Mouse (Mus musculus): ENCODE results near the gene Ipo13.

The Ipo13 gene

DNA sequence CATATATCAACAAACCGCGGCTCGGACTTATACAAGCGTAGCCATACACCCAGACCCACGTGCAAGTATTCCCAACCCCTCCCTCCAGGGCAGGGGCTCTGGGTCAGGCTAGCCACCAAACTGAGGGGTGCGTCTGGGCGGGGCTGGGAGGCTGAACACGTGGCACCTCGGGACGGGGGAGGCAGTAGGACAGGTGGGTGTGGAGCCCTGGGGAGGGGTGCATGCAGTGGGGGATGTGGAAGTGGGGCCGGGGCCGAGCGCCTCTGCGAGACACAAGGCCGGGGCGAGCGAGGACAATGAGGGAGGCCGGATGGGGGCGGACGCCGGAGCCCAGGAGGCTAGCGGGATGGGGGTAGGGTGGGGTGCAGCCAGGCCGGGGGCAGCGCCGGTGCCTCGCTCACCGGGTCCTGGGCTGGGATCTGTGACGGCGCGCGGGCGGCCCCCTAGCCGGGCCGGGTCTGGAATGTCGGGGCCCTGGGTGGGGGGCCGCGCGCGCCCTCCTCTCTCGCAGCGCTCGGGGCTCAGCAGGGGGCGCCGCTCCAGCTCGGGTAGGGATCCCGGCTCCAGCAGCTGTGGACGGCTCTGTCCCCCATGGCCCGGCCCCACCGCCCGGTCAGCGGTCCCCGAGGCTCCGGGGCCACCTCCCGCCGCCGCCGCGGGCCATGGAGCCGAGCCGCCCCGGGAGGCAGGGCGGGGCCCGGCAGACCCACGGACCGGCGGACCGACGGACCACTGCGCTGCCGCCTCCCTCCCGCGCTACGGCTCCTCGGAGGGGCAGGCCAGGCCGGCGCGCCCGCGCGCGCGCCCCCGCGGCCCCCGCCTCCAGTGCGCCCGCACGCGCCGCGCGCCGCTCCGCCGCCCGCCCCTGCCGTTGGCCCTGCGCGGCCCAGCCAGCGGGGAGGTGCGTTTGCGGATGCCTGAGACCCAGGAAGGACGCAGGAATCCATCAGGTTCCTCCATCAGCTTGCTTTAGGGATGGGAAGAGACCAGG lies 31.8 kb downstream of the Ipo13 start, which contains the start of gene B4galt2:
B4galt2 (minus strand) TSS at position 787 of the 991 bp plus-strand sequence.
- WGBS = 2% methylated on average over 74 of the region's 103 CpGs

DNA sequence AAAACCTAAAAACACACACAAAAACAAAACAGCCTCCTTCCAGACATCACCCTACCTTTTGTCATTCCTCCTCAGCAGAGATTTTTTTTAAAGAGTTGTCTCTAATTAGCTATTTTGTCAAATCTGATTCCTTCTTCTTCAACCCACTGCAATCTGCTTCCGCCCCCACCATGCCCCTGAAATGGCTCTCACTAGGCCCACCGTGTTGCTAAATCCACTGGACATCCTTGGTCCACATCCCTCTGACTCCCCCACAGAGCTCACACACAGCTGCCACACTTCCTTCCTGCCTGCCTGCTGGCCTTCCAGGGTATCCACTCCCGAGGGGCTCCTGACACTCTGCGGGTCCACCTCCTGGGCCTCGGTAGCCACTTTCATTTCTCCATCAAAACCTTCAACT lies 36.1 kb downstream of the Ipo13 start:
- 58% methylated on average over 5 of the region's 5 CpGs for WGBS

DNA sequence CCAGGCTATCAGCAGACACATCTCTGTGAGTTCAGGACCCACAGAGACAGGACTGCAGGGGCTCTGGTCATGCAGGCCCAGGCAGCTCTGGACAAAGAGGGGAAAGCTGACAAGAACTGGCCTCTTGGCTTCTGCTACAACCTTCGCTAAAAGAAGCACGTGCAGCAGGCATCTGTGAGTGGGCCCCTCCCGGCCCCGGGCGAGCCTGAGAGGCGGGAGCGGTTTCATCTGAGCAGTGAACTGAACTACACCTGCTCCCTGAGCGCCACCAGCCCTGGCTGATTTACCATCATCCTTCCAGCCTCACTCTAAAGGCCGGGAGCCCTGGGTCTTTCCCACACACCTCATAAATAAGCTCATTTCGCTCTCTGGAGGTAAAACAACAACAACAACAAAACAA lies 36.5 kb downstream of the Ipo13 start:
- WGBS = 61% methylated on average over 10 of the region's 10 CpGs

DNA sequence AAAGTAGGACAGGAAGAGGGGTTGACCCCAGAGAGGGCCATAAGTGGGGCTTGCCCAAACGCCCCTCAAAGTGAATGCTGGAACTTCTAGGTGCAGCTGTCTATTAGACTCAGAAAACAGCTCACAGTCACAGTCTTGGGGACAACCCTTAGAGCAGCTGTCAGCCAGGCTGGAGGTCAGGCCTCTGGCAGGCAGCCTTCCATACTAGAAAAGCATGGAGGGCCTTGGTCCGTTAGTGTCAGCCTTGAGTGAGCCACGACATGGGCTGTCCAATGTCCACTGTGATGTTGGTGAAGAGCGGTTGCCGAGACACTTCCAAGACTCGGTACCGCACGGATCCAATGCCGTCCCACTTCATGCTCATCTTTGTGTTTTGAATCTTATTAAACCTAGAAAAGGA lies 41.2 kb downstream of the Ipo13 start:
- WGBS = 89% methylated on average over 9 of the region's 9 CpGs

DNA sequence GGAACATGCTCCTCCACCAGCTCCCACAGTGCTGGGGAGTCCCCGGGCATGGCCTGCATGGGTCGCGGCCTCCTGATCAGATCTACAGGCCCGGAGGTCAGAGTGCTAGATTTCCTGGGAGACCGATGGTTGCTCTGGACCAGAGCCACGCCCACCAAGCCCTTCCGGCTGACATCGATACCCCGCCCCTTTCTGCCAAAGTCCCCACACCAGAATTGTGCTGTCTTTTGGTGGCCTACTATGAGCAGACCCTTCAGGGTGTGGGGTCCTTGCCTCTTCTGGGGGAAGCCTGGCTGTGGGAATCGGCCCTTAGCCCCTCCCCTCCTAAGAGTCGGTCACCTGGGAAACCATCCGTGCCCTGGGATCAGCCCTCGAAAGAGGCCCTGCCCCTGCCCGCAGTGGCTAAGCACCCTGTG lies 42.3 kb downstream of the Ipo13 start, which contains the start of gene Ccdc24:
Ccdc24 (minus strand) TSS at position 87 of the 416 bp plus-strand sequence.
- 21% methylated on average over 14 of the region's 14 CpGs for WGBS

DNA sequence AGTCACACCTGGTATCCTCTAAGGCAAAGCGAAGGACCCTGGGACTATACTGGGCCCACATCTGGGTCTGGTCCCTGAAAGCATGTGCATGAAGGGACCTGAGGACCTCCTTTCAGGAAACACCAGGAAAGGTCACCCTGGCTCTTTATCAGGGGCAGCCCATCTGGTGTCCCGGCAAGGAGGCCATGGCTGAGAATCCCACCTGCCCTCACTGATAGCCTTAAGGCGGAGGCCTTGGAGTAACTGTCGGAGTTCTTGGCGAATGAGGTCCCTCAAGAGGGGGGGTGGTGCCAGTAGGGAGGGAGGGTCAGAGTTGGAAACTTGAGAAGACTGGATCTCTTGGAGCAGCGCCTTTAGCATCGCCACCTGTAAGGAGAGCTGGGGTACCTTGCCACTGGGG lies 43.0 kb downstream of the Ipo13 start:
- 78% methylated on average over 7 of the region's 7 CpGs for WGBS

DNA sequence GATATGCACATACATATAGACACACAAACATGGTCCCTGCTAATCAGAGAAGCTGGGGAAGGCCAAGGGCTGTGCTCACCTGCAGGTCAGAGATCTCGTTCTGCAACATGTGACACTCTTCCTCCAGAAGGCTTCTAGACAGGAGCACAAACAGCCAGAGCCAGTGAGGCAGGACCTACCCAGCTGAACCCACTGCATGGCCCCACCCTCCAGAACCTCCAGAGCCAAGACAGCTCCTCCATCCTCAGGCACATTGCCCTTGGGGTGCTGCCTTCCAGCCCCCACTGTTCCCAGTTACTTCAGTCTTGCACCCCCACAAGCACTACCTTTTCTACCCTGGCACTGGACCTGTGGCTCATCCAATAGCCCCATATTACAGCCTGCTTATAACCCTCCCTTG lies 44.4 kb downstream of the Ipo13 start:
- 65% methylated on average over 1 of the region's 1 CpGs for WGBS

DNA sequence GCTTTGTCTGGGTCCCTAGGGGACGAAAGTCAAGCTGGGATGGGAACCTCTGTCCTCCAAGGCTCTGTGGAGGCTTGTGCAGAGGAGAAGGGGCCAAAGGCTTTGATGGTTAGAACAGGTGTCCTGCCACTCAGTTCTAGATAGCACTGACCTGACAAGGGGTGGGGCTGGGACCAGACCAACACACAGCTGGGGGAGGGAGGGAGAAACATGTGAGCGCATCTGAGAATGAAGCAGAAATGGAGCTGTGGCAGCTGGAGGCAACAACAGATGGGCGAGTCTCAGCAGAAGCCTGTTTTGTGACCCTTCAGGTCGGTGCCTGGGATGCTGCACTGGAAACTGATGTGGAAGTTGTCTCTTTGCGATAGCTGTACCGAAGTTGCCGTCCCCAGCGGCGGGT lies 45.5 kb downstream of the Ipo13 start:
- 66% methylated on average over 9 of the region's 9 CpGs for WGBS

DNA sequence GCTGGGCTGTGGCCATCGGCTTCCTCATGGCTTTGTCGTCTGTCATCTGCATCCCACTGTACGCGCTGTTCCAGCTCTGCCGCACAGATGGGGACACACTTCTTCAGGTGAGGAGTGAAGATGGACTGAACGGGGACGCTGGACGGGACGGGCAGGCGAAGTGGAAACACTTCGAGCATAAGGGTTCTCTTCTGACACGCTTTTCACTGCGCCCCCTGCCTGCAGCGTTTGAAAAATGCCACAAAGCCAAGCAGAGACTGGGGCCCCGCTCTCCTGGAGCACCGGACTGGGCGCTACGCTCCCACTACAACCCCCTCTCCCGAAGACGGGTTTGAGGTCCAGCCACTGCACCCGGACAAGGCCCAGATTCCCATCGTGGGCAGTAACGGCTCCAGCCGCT lies 47.0 kb downstream of the Ipo13 start:
- 26% methylated on average over 24 of the region's 24 CpGs for WGBS

DNA sequence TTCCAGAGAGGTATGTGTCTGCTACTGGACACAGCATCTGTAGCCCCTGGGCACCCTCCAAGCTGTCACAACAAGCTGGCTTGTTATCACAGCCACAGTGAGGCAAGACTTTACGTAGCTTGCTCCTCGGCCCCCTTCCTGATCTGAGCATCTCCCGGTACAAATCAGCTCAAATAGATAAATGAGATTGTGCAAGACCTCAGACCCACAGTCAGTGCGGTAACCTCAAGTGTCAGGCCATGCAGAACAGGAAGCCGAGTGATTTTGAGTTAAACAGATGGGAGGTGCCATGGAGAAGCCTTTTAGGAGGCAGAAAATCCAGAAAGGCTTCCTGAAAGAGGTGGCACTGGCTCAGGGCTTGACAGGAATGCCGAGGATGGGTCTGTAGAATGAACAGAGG lies 47.8 kb downstream of the Ipo13 start:
- WGBS = 88% methylated on average over 6 of the region's 6 CpGs

DNA sequence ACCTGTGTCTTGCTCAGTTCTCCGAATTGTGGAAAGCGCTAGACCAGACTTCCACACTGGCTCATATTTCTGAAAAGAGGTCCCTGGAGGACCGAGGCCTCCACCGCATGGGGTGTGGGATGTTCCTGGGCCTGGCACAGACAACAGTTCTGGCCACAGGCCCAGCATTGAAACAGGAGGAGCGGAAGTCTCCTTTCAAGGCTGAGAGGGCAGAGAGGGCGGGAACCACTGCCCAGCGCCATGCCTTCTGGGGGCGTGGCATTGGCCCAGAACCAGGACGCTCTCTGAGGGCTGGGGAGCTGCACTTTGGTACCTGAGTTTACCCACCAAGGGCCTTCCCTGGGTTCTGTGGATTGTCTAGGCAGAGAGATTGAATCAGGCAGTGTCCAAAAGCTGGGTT lies 48.7 kb downstream of the Ipo13 start:
- WGBS = 51% methylated on average over 9 of the region's 9 CpGs

DNA sequence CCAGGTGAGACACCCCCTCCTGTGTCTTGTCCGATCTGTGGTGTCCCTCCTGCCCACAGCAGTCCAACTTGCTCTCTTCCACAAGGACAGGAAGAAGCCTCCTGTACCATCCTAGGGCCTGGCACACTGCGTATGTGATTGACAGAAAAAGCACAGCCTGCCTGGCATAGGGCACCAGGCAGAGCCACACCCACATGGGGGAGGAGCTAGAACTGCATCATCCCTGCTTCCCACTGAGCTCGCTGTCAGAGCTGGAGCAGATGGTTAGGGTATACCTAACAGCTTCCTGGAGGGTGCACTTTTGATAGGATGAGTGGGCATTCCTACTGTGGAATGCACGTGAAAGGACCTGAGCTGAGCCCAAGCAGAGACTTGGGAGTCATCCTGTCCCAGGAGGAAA lies 52.0 kb downstream of the Ipo13 start:
- WGBS = 33% methylated on average over 4 of the region's 4 CpGs

DNA sequence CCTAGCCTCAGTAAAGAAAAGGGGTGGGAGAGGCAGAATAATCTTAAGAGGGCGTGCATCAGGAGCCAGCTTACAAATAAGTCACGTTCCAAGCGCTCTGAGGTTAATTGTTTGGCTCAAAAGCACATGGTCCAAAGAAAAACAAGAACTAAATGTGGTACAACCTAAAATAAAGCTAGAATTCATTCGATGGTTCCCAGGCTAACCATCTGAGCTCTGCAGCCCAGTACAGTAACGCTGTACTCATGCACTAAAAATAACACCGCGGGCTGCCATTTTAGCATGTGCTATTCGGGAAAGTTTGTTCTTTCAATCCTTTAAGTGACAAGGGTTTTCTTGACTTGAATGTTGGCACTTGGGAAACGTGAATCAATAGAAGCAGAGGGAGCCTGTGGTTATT lies 54.2 kb downstream of the Ipo13 start:
- 35% methylated on average over 9 of the region's 9 CpGs for WGBS

DNA sequence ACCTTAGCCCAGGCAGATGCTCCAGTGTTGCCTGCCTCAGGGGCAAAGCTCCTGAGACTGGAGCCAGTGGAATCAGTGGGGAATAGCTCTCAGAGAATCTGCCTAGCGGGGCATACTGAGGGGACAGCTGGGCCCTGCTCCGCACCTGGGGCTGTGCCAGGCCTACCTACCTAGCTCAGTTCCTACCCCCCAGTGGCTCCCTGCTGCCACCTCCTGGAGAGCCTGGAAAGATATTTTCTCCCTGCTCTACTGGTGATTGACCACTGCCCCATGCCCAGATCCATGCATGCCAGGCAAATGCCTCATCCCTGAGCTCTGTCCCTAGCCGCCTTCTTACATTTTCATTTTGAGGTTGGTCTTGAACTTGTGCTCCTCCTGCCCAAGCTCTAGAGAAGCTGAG lies 56.0 kb downstream of the Ipo13 start:
- WGBS = 52% methylated on average over 3 of the region's 3 CpGs

DNA sequence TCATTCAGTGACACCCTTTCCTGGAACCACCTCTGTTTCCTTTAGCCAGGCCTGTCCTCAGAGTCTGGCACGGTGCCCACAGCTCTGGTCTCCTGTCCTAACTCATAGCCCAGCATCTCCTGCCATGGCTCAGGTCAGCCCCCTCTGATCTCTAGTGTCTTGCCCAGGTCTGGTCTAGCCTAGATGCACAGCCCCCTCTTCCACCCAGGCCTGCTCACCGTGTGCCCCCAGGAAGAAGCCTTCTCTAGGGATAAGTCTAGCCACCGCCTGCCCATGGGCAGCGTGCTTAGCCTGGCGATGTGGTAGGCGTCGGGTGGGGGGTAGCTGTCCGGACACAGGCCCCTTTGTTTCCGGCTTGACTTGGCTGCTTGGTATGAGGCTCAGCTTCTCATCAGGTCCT lies 59.7 kb downstream of the Ipo13 start:
- WGBS = 66% methylated on average over 9 of the region's 9 CpGs

DNA sequence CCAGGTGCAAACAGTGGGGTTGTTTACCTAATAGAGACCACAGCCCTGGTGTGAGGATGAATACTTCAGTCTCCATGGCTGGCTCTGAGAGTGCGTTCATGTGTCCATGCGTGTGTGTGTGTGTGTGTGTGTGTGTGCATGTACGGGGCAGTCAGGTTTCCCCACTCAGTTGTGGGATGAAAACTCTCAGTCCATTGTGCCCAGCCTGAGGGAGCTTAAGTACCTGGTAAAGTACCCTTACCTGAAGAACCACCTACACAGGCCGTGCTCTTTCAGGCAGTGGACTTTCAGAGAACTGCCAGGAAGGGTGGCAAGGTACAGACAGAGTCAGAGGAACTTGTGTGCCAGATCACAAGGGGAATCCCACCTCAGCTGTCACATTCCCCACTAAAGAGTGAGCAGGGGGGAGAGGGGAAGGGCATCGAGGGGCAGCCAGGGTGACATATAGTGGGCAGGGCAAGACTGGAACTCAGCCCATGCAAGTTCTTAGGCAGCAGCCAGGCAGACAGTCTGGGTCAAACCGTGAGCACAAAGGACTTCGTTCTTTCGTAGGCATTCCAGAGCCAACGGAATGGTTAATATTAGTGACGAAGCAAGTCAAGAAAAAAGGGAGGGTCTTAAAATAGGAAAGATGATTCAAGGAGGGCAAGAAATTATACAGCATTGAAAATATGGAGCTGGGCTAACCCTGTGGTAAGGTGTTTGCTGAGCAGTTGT lies 62.5 kb downstream of the Ipo13 start:
- 78% methylated on average over 10 of the region's 10 CpGs for WGBS

DNA sequence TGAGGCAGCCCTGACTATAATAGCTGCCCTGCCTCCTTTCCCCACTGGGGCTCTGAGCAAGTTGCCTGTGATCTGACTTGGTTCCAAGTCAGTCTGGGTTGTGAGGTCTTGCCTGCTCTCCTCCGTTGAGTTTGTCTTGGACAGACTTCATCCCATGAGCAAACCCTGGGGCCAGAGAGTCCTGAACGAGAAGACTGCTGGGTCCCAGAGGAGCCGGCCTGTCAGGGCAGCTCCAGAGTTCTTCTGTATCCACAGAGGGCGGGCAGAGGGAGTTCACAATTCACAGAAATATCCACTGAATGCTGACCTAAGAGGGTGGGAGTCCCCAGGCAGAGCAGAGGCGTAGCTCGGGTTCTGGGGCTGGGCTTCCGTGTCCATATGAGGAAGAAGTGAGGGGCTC lies 63.9 kb downstream of the Ipo13 start:
- 67% methylated on average over 7 of the region's 7 CpGs for WGBS

DNA sequence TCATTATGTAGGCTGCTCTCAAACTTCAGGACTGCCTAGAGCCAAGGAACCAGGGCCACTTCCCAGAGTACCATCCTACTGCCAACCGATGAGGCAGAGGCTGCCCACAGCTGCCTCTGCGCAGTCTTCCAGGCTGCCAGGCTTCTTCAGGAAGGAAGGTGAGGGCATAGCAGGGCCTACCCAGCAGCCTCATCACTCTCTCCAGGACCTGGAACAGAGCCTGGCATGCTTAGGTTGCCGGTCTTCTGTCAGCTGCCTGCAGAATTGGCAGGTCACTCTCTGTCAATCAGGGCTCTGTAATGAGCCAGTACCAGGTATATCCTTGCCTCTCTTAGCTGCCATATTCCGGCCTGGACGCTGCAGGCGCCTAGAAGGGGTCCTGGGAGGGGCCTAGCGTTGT lies 64.6 kb downstream of the Ipo13 start:
- WGBS = 66% methylated on average over 7 of the region's 7 CpGs

DNA sequence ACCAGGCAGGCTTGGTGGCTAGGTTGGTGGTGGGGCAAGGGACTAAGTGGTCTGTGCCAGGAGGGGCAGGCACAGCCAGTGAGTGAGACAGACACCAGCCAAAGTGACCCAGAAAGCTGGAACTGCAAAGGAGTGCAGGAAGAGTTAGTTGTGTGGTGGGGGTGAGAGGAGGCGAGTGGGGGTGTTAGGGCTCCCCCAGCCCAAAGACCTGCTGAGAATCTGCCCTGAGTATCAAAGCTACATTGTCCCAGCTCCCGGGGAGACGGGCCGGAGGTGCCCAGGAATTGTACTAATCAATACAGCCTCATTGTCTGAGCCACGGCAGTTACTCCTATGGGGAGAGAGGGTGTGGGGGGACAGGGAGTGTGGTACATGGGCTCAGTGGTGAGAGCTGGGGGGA lies 65.3 kb downstream of the Ipo13 start:
- 57% methylated on average over 5 of the region's 5 CpGs for WGBS

DNA sequence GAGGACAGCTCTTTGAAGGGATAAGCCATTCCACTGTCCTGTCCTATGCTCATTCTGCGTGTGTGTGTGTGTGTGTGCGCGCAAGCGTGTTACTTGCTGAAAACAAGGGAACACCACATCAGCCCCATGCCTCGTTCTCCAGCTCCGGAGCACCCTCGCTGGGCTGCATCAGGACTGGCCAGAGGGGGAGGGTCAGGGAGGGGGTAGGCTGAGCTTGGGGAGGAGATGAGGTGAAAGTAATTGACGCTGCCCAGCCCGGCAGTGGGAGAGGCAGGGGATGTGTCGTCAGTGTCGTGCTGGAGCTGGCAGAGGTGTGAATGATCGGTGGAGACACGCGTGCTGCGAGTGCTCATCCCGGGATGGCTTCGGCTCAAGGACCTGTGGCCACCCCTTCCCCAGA lies 65.7 kb downstream of the Ipo13 start:
- WGBS = 63% methylated on average over 17 of the region's 17 CpGs

DNA sequence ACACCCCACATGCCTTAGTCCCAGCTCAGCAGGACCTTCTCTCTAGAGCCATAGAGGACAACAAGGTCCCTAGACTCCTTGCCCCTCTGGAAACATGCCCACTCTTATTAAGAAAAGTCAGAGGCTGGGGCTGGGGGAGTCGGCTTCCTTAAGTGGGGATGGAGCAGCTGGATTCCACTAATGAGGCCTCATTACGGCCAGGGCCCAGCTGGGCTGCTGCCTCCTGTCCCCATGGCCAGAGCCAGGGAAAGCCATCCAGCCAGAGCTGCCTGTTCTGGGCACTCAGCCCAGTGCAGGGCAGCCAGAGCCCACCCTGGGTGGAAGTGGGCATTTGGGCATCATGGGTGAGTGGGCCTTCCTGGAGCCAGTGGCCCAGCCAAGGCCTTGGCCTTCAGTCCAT lies 67.8 kb downstream of the Ipo13 start:
- WGBS = 64% methylated on average over 2 of the region's 2 CpGs

DNA sequence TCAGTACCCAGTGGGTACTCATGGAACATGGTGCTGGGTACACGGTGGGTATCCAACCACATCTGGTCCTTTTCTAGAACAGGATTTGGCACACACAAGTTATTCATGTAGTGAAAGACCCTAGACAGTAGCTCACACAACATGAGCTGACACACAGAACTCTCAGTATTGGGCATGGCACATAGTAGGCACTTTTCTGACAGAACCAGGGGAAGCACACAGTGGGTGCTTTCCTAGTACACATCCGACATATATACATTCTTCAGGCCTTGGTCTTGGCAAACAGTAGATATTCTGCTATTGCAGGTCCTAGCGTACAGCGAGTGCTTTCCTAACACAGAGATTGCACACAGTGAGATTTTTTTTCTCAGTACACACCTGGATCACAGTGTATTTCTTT lies 68.5 kb downstream of the Ipo13 start:
- WGBS = 96% methylated on average over 4 of the region's 4 CpGs

DNA sequence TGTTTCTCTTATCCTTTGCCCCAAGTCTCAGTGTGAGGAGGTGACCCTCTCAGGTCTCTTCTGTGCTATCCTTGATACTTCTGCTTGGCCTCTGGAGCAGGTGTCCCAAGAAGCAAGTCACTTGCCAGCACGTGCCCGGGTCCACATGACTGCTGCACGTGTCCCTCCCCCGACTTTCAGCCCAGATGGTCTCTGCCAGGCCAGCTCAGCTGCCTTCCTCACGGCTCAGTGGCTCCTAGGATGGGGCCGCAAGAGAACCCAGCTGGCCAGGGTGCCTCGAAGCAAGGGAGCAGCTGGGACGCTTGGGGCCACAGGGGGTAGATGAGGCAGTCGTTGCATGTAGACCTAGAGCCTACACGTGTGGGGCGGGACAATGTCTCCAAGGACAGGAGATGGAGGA lies 69.5 kb downstream of the Ipo13 start:
- 79% methylated on average over 11 of the region's 11 CpGs for WGBS

Data from cerebral cortex, adult 2 months (tissue).